Mouse (Mus musculus) MEL (cell line): ENCODE measurements around the gene Nrxn2. TPM values are rescaled to one million over a fixed set of nuclear protein-coding genes. Genes with fewer than 3 reads are reported as not detected.

Experiments
- DNase-seq: peaks from one replicate; pipeline ENCODE4 v3.0.0; 2011; ENCODE audit warnings: low read depth, low spot score
- H3K27ac ChIP-seq: 2 replicates; pipeline ENCODE4 v1.5.1; 2012; ENCODE audit warnings: low read depth, mild to moderate bottlenecking, control low read depth, low read length, moderate library complexity; ENCODE audit not compliant: control insufficient read depth
- H3K27me3 ChIP-seq, 2 experiments: fragments of 150-350 bp in 1 of 2; sonication (generic) in 1 of 2; 2 replicates each; pipeline ENCODE4 v1.6.1; 2012; ENCODE audit warnings: low read length in 2 of 2, mild to moderate bottlenecking in 2 of 2, improper control_type of control experiment in 1 of 2, moderate library complexity in 1 of 2; ENCODE audit not compliant: insufficient read depth in 2 of 2, control insufficient read depth in 1 of 2
- H3K36me3 ChIP-seq, 2 experiments: 2 replicates each; pipeline ENCODE4 v1.6.1; 2012 to 2014; ENCODE audit warnings: low read length in 2 of 2, improper control_type of control experiment in 1 of 2, inconsistent platforms in 1 of 2, mild to moderate bottlenecking in 1 of 2; ENCODE audit not compliant: insufficient read depth in 2 of 2, control insufficient read depth in 1 of 2
- H3K4me1 ChIP-seq, 2 experiments: fragments of 150-350 bp in 1 of 2; sonication (generic) in 1 of 2; 2 replicates each; pipeline ENCODE4 v1.6.1; 2012; ENCODE audit warnings: low read length in 2 of 2, improper control_type of control experiment in 1 of 2, mild to moderate bottlenecking in 1 of 2; ENCODE audit not compliant: insufficient read depth in 2 of 2, control insufficient read depth in 1 of 2
- H3K4me3 ChIP-seq, 2 experiments: fragments of 150-350 bp in 1 of 2; sonication (generic) in 1 of 2; 2 replicates each; pipeline ENCODE4 v1.5.1; 2012; ENCODE audit warnings: low read depth in 2 of 2, low read length in 2 of 2, mild to moderate bottlenecking in 2 of 2, moderate library complexity in 2 of 2, control low read depth in 1 of 2, improper control_type of control experiment in 1 of 2; ENCODE audit not compliant: control insufficient read depth in 1 of 2, insufficient read depth in 1 of 2
- H3K79me2 ChIP-seq: 2 replicates; pipeline ENCODE4 v1.6.1; 2012; ENCODE audit warnings: mild to moderate bottlenecking, low read length, moderate library complexity; ENCODE audit not compliant: control insufficient read depth, poor library complexity, insufficient read depth
- H3K9ac ChIP-seq: 2 replicates; pipeline ENCODE4 v1.6.1; 2012; ENCODE audit warnings: low read depth, mild to moderate bottlenecking, control low read depth, low read length, moderate library complexity; ENCODE audit not compliant: control insufficient read depth, poor library complexity, severe bottlenecking
- H3K9me3 ChIP-seq: fragments of 150-350 bp; sonication (generic); replicated peaks from 2 replicates; pipeline ENCODE4 v1.6.1; 2012; ENCODE audit warnings: mild to moderate bottlenecking, low read length, improper control_type of control experiment, moderate library complexity; ENCODE audit not compliant: insufficient read depth
- CHD1 ChIP-seq: IDR thresholded peaks from 2 replicates; pipeline ENCODE4 v1.6.1; 2012; ENCODE audit warnings: low read depth, mild to moderate bottlenecking, inconsistent platforms, low read length, improper control_type of control experiment
- CHD2 ChIP-seq: IDR thresholded peaks from 2 replicates; pipeline ENCODE4 v1.6.1; 2011; ENCODE audit warnings: low read length, improper control_type of control experiment
- E2F4 ChIP-seq: IDR thresholded peaks from 2 replicates; pipeline ENCODE4 v1.6.1; 2011; ENCODE audit warnings: low read depth, low read length, improper control_type of control experiment, borderline replicate concordance
- ELF1 ChIP-seq: IDR thresholded peaks from 2 replicates; pipeline ENCODE4 v1.6.1; 2014; ENCODE audit warnings: low read depth, mild to moderate bottlenecking, inconsistent platforms, low read length, improper control_type of control experiment, moderate library complexity
- ETS1 ChIP-seq: IDR thresholded peaks from 2 replicates; pipeline ENCODE4 v1.6.1; 2012; ENCODE audit warnings: low read depth, mild to moderate bottlenecking, inconsistent platforms, low read length, improper control_type of control experiment, moderate library complexity
- GABPA ChIP-seq: IDR thresholded peaks from 2 replicates; pipeline ENCODE4 v1.6.1; 2012; ENCODE audit warnings: low read depth, mild to moderate bottlenecking, inconsistent platforms, low read length, improper control_type of control experiment, moderate library complexity
- GATA1 ChIP-seq: IDR thresholded peaks from 2 replicates; pipeline ENCODE4 v1.6.1; 2011; ENCODE audit warnings: low read depth, low read length, improper control_type of control experiment
- JUND ChIP-seq: IDR thresholded peaks from 2 replicates; pipeline ENCODE4 v1.6.1; 2011; ENCODE audit warnings: low read depth, mild to moderate bottlenecking, improper control_type of control experiment, low read length
- KAT2A ChIP-seq: conservative IDR thresholded peaks from 2 replicates; pipeline ENCODE4 v1.6.1; 2012; ENCODE audit warnings: low read depth, low read length, improper control_type of control experiment, inconsistent platforms
- MAFK ChIP-seq: IDR thresholded peaks from 2 replicates; pipeline ENCODE4 v1.6.1; 2011; ENCODE audit warnings: low read depth, mild to moderate bottlenecking, low read length, improper control_type of control experiment, borderline replicate concordance
- MAX ChIP-seq: IDR thresholded peaks from 2 replicates; pipeline ENCODE4 v1.6.1; 2011; ENCODE audit warnings: low read length, improper control_type of control experiment
- MAZ ChIP-seq: IDR thresholded peaks from 2 replicates; pipeline ENCODE4 v1.6.1; 2012; ENCODE audit warnings: low read depth, mild to moderate bottlenecking, inconsistent platforms, low read length, improper control_type of control experiment
- MXI1 ChIP-seq: IDR thresholded peaks from 2 replicates; pipeline ENCODE4 v1.6.1; 2011; ENCODE audit warnings: mild to moderate bottlenecking, low read depth, low read length, improper control_type of control experiment
- MYB ChIP-seq: IDR thresholded peaks from 2 replicates; pipeline ENCODE4 v1.6.1; 2011; ENCODE audit warnings: mild to moderate bottlenecking, low read depth, low read length, improper control_type of control experiment
- NELFE ChIP-seq: IDR thresholded peaks from 2 replicates; pipeline ENCODE4 v1.6.1; 2011; ENCODE audit warnings: low read depth, low read length, improper control_type of control experiment
- POLR2AphosphoS2 ChIP-seq: IDR thresholded peaks from 2 replicates; pipeline ENCODE4 v1.6.1; 2011; ENCODE audit warnings: low read length, improper control_type of control experiment
- RCOR1 ChIP-seq: IDR thresholded peaks from 2 replicates; pipeline ENCODE4 v1.6.1; 2012; ENCODE audit warnings: low read depth, mild to moderate bottlenecking, inconsistent platforms, low read length, improper control_type of control experiment
- SIN3A ChIP-seq: IDR thresholded peaks from 2 replicates; pipeline ENCODE4 v1.6.1; 2012; ENCODE audit warnings: low read length, improper control_type of control experiment, inconsistent platforms
- SMC3 ChIP-seq: IDR thresholded peaks from 2 replicates; pipeline ENCODE4 v1.6.1; 2011; ENCODE audit warnings: low read depth, low read length, improper control_type of control experiment
- TCF12 ChIP-seq: IDR thresholded peaks from 2 replicates; pipeline ENCODE4 v1.6.1; 2014; ENCODE audit warnings: low read depth, mild to moderate bottlenecking, inconsistent platforms, low read length, improper control_type of control experiment, moderate library complexity
- UBTF ChIP-seq: IDR thresholded peaks from 2 replicates; pipeline ENCODE4 v1.6.1; 2012; ENCODE audit warnings: low read depth, mild to moderate bottlenecking, inconsistent platforms, low read length, improper control_type of control experiment, moderate library complexity, borderline replicate concordance; ENCODE audit not compliant: insufficient read depth
- USF1 ChIP-seq: IDR thresholded peaks from 2 replicates; pipeline ENCODE4 v1.6.1; 2014; ENCODE audit warnings: low read depth, mild to moderate bottlenecking, inconsistent platforms, low read length, improper control_type of control experiment, moderate library complexity
- ZKSCAN1 ChIP-seq: IDR thresholded peaks from 2 replicates; pipeline ENCODE4 v1.6.1; 2012; ENCODE audit warnings: low read depth, mild to moderate bottlenecking, inconsistent platforms, low read length, improper control_type of control experiment, moderate library complexity
- polyA plus RNA-seq, 2 experiments: library from polyadenylated mRNA; stranded (reverse) in 1 of 2; unstranded in 1 of 2; fragments of >175 nt in 1 of 2; fragments of >200 nt in 1 of 2; gene quantifications; 2 replicates each; pipeline versions ENCODE4 v1.2.1 to v1.2.4; 2012; ENCODE audit warnings: low replicate concordance in 2 of 2, low read depth in 1 of 2; ENCODE audit not compliant: insufficient read length in 2 of 2, insufficient read depth in 1 of 2, missing spikeins in 1 of 2
- total RNA-seq: library from RNA; depleted of rRNA; stranded (reverse); fragments of 300-350 nt; gene quantifications from 2 replicates; pipeline ENCODE4 v1.2.3, GENCODE M21; 2012

Gene Nrxn2
- total and polyA plus RNA-seq, 3 experiments = 0.39 to 0.42 TPM; not detected in 1

DNA sequence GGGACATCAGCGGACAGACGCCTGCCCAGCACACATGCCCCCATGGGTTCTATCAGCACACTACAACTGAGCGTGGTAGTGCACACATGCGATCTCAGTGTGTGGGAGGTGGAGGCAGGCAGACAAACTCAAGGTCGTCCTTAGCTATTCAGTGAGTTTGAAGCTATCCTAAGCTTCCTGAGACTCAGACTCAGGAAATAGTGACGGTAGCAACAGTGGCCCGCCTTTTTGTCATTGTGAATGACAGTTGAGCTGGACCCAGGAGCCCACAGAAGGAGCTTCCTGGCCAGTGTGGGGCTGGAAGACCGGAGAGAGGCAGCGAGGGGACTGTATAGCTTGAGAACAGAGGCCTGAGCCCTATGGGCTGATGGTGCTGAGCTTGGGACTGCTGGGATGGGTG is 54.3 kb downstream of the Nrxn2 start:
- Histone ChIP-seq H3K36me3 (peaks cover 0 to 4% of the 10 kb centered on the region in 2 experiments; a peak in 2 of 4 replicates), H3K4me1 (peaks cover 2 to 18% of the 10 kb centered on the region in 2 experiments; a peak in 3 of 4 replicates), H3K4me3 (no peak overlapping the region), H3K27ac (no peak overlapping the region), H3K79me2 (no peaks in the 10 kb centered on the region), H3K27me3 (no peaks in the 10 kb centered on the region), H3K9ac (no peak overlapping the region), H3K9me3 (no peaks in the 10 kb centered on the region)
- no peak for DNase-seq
- TF ChIP-seq SIN3A (no peak), CHD2 (no peak), GABPA (no peak), SMC3 (no peak), TCF12 (no peak), POLR2AphosphoS2 (no peak), MXI1 (no peak), RCOR1 (no peak), CHD1 (no peak), JUND (no peak), NELFE (no peak), ELF1 (no peak), KAT2A (no peak), UBTF (no peak)

DNA sequence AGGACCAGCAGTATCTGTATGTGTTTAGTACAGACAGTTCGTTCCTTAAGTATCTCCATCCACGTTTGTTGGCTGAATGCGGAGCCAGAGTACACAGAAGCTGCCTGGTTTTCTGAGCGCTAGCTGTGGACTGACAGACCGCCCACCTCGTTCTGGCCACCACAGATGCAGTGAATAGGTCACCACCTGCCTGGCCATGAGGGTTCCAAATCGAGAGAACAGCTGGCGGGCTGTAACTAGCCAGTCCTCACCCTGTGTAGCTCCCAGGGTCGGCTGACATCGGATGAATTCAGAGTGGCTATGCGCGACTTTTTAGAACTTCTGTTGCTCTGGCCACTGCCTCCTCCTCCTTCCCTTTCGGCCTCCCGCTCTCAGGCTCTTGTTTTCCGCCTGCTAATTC is 56.2 kb downstream of the Nrxn2 start:
- no peak for TF ChIP-seq MAX
- no peak for TF ChIP-seq GATA1
- TF ChIP-seq NELFE = no peak
- TF ChIP-seq USF1 = no peak
- TF ChIP-seq MAZ = no peak
- no peak for TF ChIP-seq MYB
- TF ChIP-seq CHD1 = no peak
- no peak for TF ChIP-seq UBTF
- TF ChIP-seq GABPA = no peak
- TF ChIP-seq E2F4 = no peak
- TF ChIP-seq ETS1 = no peak
- no peak for TF ChIP-seq RCOR1
- no peak for TF ChIP-seq ZKSCAN1
- no peak for TF ChIP-seq SIN3A
- TF ChIP-seq ELF1 = no peak
- TF ChIP-seq TCF12 = no peak
- no peak for TF ChIP-seq MAFK
- Histone ChIP-seq H3K79me2 (no peaks in the 10 kb centered on the region), H3K9me3 (no peaks in the 10 kb centered on the region), H3K4me3 (no peak overlapping the region), H3K27ac (no peak overlapping the region), H3K9ac (no peak overlapping the region), H3K4me1 (peaks cover 0 to 4% of the 10 kb centered on the region in 2 experiments; a peak in 2 of 4 replicates), H3K27me3 (no peaks in the 10 kb centered on the region), H3K36me3 (no peaks in the 10 kb centered on the region)
- DNase-seq = no peak
